Mouse (Mus musculus) neural tube, embryonic 10.5 days (tissue): Measurements from ENCODE around the gene P3h4.
A peak's percentile ranks its signal among the peaks of the same experiment; 100 is the strongest.

Source experiments
- DNase-seq: peaks from one replicate; pipeline ENCODE4 v3.0.0-alpha.2; 2017; ENCODE audit warnings: low spot score; ENCODE audit errors: extremely low spot score

P3h4 gene

DNA sequence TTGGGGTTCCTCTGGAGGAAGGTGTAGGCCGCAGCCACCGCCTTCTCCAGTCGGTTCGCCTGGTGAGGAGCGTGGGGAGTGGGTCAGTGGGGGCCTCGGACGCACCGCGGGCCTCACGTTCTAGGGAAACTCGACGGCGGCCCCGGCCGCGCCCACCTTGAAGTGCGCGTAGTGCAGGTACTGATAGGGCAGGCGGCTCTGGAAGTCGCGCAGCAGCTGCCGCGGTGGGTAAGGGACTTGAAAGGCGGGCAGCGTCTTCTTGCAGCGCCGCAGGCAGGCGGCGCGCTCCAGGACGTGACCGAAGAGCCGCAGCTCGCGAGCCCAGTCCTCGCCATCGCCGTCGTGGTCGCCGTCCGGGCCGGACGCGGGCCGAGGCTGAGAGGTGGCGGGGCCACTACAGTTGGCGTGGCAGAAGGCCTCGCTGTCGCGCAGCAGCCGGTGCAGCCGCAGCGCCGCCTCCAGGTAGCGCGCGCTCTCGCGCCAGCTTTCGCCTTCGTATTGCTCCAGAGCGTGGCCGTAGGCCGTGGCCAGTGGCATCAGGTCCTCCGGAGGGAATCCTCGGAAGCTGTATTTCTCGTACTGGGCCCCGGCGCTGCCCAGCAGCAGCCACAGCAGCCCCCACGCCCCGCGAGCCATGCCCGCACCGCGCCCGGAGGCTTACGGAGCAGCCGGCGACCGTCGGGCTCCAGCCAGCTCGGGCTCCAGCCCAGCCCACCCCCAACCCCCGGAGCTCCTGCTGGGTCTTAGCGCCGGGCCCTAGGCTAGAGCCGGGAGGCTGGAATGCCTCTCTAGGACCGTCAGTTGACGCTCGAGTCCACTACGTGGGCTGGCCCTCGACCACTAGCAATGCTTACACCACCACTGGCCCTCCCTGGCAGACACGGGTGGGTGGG, at the start of gene P3h4:
TSS of gene P3h4 (minus strand) at position 816 of the 893 bp plus-strand sequence.
- DNase-seq: peak; percentile 94

DNA sequence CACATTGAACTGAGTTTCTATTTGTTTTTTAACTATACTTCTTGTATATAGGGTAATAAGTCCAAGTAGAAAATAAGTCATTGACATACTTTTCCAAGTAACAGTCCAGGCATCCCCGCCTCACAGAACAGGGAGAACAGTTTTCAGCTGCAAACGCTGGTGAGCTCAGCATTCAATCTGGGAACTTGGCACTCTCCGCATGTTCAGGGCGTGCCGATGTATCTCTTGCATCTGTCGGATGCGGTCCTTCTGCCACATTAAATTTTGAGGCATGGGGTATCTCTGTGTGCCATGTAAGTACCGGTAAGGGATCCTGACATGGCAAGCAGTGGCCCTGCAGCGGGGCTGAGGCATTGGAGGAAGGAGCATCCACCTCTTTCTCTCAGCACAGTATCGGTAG, 48.1 kb upstream of the P3h4 start:
- no peak for DNase-seq

GRCm38 (mm10) chr11:100457711-100458110, 43.1 kb upstream of the P3h4 start:
- DNase-seq: no peak

DNA sequence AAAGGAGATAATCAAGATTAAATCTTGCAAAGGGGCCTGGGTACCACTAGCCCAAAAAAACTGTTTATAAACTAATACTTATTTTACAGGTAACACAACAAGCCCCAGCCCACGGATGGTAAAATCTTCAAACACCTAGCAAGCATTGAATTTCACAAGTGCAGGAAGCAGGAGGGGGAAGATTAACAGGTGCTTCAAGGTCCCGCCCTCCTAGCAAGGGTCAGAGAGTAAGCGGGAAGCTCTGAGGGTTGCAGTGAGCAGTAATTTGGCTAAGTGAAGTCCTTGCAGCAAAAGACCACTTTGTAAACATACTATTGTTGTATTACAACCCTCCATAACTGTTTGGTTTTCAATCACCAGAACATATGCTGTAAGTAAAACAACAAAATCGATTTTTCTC, 42.6 kb upstream of the P3h4 start:
- DNase-seq: no peak

GRCm38 (mm10) chr11:100442625-100443024, 28.0 kb upstream of the P3h4 start:
- DNase-seq: no peak

DNA sequence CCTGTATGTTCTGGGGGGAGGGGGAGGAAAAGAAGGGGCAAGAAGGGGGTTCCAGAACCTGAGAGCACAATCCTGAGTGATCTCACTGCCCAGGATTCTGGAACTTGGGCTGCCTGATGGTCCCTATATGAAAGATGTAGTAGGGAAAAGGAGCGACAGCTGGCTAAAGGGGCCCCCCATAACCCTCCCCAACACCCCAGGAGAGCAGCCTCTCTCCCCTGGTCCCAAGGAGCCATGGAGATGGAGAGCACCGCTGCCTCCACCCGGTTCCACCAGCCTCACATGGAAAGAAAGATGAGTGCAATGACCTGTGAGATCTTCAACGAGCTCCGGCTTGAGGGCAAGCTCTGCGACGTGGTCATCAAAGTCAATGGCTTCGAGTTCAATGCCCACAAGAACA, 27.2 kb upstream of the P3h4 start, which contains the start of the genes Nt5c3b and Klhl10:
TSS of gene Nt5c3b (minus strand) at position 12 of the 400 bp plus-strand sequence.
TSS of gene Klhl10 (plus strand) at position 121 of the 400 bp plus-strand sequence.
- DNase-seq: no peak

DNA sequence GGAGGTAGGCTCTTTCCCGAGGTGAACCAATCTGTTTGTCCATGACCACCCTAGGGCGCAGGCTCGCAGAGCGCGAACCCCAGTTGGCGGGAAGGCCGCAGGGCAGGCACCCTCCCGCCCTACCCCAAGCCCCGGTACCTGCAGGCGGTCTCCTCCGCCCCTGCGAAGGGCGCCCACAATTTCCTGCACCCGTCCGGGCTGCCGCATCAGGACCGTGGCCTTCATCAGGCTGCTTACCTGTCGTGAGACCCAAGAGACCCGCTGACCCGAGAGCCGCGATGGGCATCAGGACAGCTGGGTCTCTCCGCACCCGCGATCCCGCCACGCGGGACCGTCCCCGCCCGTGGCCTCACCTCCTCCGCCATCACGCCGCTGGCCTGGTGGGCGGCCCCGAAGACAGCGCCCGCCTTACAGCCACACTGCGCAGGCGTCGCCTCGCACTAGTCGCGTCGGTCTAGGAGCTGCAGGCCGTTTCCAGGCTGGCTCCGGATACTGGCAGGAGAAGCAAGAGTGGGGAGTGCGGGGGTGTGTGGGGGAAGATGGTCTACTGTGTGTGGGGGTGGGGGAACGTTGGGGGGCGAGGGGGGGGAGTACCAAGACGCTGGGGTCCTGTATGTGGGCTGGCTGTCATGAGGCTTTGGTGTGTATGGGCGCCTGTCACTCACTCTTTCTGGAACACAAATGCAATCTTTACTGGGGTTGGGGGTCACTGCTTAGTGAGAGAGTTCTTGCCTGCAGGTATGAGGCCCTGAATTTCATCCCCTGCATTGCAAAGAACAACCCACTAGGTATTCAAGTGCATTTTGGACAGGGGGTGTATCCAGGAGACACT, 26.3 kb upstream of the P3h4 start:
- peak; percentile 81 for DNase-seq

- DNase-seq: no peak
These were observed 23.3 kb upstream of the P3h4 start for GRCm38 (mm10) chr11:100437901-100438300.

DNA sequence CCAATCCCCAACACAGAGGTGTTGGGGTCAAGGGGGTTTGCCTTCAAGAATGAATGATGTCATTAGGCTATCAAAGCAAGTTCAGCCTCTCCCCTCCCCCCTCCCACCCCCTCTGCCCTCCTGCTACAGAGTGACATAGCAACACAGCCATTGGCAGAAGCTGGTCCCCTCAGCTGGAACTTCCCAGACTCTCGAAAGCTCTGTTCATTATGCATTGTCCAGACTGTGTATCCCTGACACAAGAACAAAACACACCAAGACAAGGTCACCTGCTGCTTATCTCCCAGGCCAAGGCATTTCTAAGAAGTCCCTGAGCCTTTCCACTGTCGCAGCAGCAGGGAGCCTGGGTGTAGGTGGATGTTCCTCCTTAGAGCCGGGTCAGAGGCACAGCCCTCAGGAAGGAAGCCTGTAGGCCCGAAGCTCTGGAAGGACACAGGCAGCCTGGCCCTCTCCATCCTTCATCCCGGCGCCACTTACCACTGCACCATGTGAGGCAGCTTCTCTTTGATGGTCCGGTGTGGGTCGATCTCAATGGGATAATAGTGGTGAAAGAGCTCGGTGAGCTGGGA, 21.1 kb upstream of the P3h4 start:
- no peak for DNase-seq

DNA sequence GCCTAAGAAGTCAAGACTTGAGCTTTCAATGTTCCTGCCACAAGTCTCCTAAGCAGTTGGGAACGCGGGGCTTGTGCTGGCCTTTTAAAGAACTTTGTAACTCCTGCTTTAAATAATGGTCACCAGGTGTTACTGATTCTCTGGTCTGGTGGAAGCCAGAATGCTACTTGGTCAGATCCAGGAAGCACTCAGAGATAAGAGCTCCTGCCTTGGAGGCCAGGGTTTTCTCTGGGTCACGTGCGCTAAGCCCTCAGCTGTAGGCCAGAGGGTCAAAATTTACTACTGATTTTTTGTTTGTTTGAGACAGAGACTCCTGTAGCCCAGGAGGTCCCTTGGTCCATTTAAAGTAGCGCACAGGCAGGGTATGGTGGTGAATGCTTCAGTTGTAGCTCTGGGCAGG, 17.4 kb upstream of the P3h4 start:
- DNase-seq: no peak

- DNase-seq: no peak
These were observed 15.4 kb upstream of the P3h4 start for GRCm38 (mm10) chr11:100430052-100430451.

- no peak for DNase-seq
These were observed 14.1 kb upstream of the P3h4 start for GRCm38 (mm10) chr11:100428612-100429199.

DNA sequence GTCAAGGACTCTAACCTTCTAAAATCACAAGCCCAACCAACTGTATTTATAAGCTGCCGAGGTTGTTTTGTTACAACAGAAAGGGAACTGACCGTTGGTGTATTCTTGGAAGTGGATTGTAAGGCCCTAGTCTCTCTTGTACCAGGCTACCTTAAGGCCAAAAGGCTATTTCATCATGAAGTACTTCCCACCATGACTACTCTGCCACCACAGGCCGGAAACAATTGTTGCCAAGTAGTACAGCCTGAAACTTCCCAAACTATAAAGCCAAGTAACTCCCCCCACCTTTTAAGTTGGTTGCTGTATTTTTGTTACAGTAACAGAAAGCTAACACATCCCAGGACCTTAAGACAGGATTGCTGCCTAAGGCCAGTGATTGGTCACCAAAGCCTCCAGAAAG, 12.2 kb upstream of the P3h4 start:
- no peak for DNase-seq

GRCm38 (mm10) chr11:100425851-100426250, 11.2 kb upstream of the P3h4 start:
- peak; percentile 49 for DNase-seq

- DNase-seq: no peak
These were observed 9.2 kb upstream of the P3h4 start for GRCm38 (mm10) chr11:100423836-100424235.

- DNase-seq: no peak
These were observed 6.9 kb upstream of the P3h4 start for GRCm38 (mm10) chr11:100421537-100421936.

GRCm38 (mm10) chr11:100414914-100415822, 532 bp upstream of the P3h4 start, which contains the start of gene Fkbp10:
TSS of gene Fkbp10 (plus strand) at chr11:100415697.
- DNase-seq: peak; percentile 74

GRCm38 (mm10) chr11:100413541-100413940, 1.1 kb downstream of the P3h4 start:
- DNase-seq: no peak

DNA sequence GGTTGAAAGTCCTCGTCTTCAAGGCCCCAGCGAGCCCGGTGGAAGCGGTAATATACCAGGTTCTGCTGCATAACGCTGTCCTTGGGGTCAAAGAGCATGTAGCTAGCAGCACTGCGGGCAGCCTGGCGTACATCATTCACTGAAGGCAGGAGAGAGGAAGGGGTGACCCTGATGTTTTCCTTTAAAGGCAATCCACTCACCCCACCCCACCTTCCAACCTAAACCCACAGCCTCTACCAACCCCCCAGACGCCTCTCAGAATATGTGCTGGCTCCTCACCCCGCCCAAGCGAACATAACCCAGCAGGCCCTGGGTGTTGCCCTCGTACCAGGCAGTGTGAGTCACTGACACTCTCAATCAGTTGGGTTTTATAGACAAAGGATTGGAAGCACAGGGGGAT, 2.9 kb downstream of the P3h4 start:
- no peak for DNase-seq

DNA sequence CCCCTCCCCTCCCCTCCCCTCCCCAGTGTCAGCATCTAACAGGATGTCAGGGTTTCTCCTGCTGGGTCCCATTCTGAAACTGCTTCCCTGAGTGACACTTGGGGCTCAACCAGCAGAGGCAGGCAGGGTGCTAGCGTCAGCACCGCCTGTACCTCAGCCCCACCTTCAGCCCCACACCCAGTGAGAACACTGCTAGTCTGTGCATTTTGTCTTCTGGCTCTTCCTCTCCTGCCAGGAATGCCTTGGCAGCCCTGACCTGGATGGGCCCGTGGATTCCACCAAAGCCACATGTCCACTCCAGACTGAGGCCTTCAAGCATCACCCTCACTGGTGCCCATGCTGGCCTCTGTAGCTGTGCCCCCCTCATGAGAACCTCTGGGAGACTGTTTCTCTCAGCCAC, 5.0 kb downstream of the P3h4 start:
- no peak for DNase-seq
